Mouse (Mus musculus) CD4-positive, CD25-positive, alpha-beta regulatory T cell, adult 4 months (primary cell): ENCODE measurements around the gene Parm1. TPM values are rescaled to one million over a fixed set of nuclear protein-coding genes. Genes with fewer than 3 reads are reported as not detected.

Experiments
- ATAC-seq: one replicate; pipeline ENCODE4 v1.8.0; 2017
- polyA plus RNA-seq, 2 experiments: library from polyadenylated mRNA; unstranded; fragments of 100-300 nt; shearing (Covaris generic); gene quantifications; one replicate each; pipeline ENCODE4 v1.2.1; 2017

The Parm1 gene
- polyA plus RNA-seq, 2 experiments from 2014 or later = not detected

DNA sequence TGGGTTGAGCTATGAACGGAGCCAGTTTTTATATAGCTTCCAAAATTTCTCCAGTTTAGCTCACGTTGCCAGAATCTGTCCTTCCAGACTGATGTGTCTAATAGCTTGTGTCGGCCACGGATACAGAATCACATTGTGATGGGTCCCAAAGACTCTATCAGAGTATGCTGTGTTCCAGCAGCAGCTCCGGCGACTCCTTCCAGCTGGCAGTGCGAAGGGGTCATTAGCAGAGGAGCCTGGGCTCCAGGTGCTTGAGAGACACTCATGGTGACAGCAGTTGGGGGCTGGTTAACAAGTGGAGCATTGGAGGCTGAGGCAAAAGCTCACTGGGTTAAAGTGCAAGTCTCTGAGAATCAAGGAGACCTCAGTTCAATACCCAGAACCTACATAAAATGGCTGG is 61.5 kb downstream of the Parm1 start:
- ATAC-seq = no peak

DNA sequence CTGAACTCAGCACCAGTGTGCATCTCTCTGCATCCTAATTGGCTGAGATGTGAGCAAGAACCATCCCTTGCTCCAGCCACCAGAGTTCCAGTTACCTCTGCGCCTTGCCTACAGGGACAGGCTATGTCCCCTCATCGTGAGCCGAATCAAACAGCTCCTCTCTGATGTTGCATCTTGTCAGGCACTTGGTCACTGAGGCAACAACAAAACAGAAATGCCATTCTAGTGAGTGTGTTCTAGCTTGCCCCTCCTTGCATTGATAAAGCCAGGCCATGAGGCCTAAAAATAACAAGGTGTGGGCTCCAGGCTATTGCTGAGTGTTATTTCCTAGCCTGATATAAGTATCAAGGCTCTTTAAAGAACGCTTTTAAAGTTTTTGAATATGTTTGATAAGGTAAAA is 64.4 kb downstream of the Parm1 start:
- no peak for ATAC-seq

DNA sequence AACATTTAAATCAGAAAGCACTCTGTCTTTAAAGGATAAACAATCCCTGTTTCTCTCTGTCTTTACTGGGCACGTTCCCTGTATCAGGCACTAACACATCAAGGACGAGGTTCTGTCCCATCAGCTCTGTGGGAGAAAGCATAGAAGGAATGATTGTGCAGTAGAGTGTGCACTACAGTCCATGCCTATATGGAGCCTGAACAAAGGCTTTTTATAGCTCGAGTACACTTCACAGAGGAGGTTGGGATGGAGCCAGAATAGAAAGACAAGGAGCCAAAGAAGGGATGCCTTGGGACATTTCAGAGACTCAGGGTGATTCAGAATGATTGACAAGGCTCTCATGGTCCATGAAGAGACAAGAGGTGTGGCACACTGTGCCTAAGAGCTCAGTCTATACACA is 68.8 kb downstream of the Parm1 start:
- no peak for ATAC-seq

GRCm38 (mm10) chr5:91594083-91594482 is 76.7 kb downstream of the Parm1 start:
- ATAC-seq = no peak

- no peak for ATAC-seq
Measured at GRCm38 (mm10) chr5:91597216-91597615, 79.8 kb downstream of the Parm1 start.

GRCm38 (mm10) chr5:91599801-91600200 is 82.4 kb downstream of the Parm1 start:
- no peak for ATAC-seq

DNA sequence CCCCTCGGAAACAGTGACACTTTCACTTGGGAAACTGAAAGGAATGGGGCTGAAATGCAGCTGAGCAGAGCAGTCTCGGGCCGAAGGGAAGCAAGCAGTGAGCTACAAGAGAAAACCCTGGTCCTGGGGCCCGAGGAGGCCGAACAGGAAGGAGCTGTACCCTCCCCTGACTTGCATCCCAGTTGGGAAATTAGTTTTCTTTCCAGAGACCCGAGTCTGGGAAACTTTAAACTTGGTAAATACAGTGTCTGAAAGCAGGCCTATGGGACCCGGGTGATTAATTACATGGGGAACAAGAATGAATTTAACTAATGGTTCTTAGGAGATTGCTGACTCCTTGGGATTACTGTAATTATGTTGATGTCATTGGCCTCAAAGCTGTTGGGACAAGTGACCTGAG is 85.9 kb downstream of the Parm1 start:
- ATAC-seq = no peak

DNA sequence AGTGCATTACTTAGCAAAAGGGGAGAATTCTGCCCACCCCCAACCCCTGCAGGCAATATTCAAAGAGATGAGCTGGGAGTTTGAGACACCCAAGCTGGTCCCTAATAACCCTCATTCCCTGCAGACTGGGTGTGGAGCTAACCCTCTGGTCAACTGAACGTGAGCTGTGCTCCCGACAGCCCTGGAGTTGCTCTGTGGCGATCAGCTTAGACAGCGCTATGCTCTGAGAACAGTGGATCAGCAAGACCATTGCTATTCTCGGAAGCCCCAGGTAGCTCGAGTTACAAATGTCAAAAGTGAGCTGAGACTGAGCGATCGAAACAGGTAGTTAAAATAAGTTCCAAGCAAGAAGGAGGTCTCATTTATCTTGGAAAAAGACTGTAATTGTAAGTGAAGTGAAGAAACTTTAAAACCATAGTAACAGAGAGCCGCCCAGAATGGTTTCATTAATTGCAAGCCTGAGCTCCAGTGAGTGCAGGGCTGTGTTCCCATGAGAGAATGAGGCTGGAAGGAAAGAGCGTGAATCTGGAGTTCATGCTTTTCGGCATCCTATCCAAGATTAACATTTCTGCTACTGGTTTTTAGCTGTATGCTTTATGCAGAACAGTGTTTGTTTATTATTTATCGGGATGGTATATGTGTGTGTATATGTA is 86.5 kb downstream of the Parm1 start:
- ATAC-seq = no peak

DNA sequence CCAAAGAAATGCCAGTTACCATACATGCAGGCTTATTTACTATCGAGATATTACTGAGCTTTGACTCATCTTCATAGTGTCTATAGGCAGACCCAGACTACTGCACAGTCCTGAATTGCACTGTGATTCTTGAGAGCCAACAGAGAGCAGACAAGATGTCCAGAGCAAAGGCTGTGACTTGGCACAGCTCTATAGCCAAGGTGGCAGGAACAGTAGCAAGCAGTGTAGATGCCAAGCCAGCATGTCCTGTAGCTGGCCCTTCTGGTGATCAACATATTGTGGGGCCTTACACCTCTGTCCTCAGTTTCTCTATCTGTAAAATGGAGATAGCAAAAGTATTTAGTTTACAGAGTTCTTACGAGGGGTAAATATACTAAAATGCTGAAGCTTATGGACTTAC is 89.8 kb downstream of the Parm1 start:
- ATAC-seq = no peak

- ATAC-seq = no peak
Measured at GRCm38 (mm10) chr5:91607841-91608240, 90.4 kb downstream of the Parm1 start.

DNA sequence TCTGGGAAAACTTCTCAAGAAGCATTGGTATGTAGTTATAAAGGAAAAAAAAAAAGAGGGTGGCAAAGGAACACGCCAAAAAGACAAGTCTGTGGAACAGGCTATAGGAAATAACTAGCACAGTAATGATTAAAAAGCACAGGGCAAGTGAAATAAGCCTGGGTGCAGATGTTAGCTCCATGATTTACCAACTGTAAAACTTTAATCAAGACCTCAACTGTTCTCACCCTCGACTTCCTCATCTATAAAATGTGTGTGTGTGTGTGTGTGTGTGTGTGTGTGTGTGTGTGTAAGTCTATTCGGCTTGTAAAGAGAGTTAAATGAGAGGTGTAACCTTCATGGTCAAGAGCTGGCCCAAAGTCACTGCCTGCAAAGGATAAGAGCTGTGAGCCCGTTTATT is 91.6 kb downstream of the Parm1 start:
- no peak for ATAC-seq

- no peak for ATAC-seq
Measured at GRCm38 (mm10) chr5:91609511-91610300, 92.3 kb downstream of the Parm1 start.

- ATAC-seq = no peak
Measured at GRCm38 (mm10) chr5:91610499-91610898, 93.1 kb downstream of the Parm1 start.

DNA sequence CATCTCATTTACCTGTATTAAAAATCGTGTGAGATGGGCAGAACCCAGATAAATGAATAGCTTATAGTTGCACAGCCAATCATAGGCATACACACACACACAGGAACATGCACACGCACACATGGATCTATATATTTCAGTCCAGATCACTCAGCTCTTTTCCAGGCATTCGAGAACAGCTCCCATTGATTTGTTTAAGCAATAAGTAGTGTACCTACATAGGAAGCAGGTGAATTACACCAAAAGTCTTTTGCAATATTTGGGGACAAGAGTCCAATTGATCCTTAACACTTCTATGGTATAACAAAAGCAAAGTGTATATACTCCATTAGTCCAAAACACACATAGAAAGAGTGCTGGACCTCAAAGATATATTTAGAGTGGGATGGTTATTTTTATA is 94.2 kb downstream of the Parm1 start:
- no peak for ATAC-seq

GRCm38 (mm10) chr5:91617331-91618233 is 100.2 kb downstream of the Parm1 start:
- no peak for ATAC-seq

GRCm38 (mm10) chr5:91618661-91619173 is 101.3 kb downstream of the Parm1 start:
- no peak for ATAC-seq

- no peak for ATAC-seq
Measured at GRCm38 (mm10) chr5:91621197-91621596, 103.8 kb downstream of the Parm1 start.

- no peak for ATAC-seq
Measured at GRCm38 (mm10) chr5:91626823-91627222, 109.4 kb downstream of the Parm1 start.

DNA sequence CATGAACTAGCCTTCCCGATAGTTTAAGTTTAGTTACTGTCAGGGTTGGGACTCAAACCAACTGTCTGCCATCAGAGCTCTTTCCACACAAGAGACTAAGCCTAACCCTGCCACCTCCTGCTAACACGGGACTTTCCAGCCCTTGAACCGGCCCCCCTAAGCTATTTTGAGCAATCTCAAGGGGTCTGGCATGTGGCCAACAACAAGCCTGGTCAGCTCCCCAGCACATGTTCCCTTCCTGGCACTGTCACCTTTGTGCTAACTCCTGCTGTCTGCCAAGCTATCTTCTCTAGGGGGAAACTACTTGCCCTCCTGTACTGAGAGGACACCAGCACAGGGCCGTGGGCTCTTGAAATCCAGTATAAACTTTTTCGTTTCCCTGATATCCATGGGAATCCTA is 112.1 kb downstream of the Parm1 start:
- ATAC-seq = no peak

- no peak for ATAC-seq
Measured at GRCm38 (mm10) chr5:91651330-91651729, 133.9 kb downstream of the Parm1 start.

DNA sequence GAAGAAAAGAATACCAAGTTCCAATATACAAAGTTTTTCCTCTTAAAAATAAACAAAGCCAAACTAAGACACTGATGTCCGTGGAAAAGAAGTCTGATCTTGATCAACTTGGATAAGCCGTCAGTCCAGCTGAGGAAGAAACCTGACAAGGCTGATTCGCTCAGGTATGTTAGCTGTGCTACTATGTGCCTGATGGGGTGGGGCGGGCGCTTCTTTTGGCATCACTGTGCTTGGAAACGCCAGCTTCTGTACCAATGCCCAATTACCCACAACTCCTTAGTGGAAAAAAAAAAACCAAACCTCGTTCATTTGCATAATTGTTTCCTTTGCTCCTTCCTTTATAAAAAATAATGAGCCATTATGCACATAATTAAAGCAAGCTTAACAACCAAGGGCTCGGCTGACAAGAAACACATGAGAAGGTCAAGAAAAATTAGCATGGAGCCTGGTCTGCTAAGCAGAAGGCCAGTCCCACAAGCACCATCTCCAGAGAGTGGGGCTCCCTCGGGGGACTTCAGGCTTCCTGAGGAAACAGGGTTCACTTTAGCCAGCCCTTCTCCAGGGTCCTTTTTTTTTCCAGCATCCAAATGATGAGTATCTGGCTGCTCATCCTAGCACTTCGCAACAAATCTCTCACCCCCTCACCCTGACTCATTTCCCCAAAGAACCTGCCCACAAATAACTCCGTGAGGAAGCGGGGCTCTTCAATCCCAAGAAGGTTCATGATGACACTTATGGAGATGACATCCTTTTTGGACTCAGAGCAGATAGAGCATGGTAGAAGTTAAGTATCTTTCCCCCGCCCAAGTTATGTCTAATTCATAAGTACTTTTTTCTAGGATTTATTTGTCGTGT is 135.9 kb downstream of the Parm1 start:
- no peak for ATAC-seq
